Mouse (Mus musculus) embryonic facial prominence, embryonic 11.5 days (tissue): ENCODE data around the gene Tns1. TPM values are rescaled to one million over a fixed set of nuclear protein-coding genes. Genes with fewer than 3 reads are reported as not detected.

Experiments
- ATAC-seq: fragments of 200-750 bp; cut with Nextera tagmentation; replicated peaks from 2 replicates; pipeline ENCODE4 v1.8.0; 2017; ENCODE audit warnings: low read depth; ENCODE audit not compliant: insufficient number of reproducible peaks, low FRiP score, low TSS enrichment
- DNase-seq: peaks from one replicate; pipeline ENCODE4 v3.0.0-alpha.2; 2015; ENCODE audit warnings: low spot score
- H3K27ac ChIP-seq: fragments of 300-500 bp; sonication (generic); replicated peaks from 2 replicates; pipeline ENCODE4 v1.5.1; 2014; ENCODE audit warnings: mild to moderate bottlenecking, low read depth, low read length, control low read depth
- H3K27me3 ChIP-seq: fragments of 300-500 bp; sonication (generic); 2 replicates; pipeline ENCODE4 v1.6.1; 2014; ENCODE audit warnings: mild to moderate bottlenecking, low read length, moderate library complexity, mixed read lengths; ENCODE audit not compliant: control insufficient read depth, insufficient read depth
- H3K36me3 ChIP-seq: fragments of 300-500 bp; sonication (generic); replicated peaks from 2 replicates; pipeline ENCODE4 v1.6.1; 2014; ENCODE audit warnings: low read depth, mild to moderate bottlenecking, low read length, moderate library complexity, mixed read lengths; ENCODE audit not compliant: control insufficient read depth, insufficient read depth
- H3K4me1 ChIP-seq: fragments of 300-500 bp; sonication (generic); 2 replicates; pipeline ENCODE4 v1.6.1; 2014; ENCODE audit warnings: low read length, mixed read lengths; ENCODE audit not compliant: control insufficient read depth, insufficient read depth
- H3K4me2 ChIP-seq: fragments of 300-500 bp; sonication (generic); 2 replicates; pipeline ENCODE4 v1.6.1; 2014; ENCODE audit warnings: low read depth, mild to moderate bottlenecking, control low read depth, low read length, moderate library complexity
- H3K4me3 ChIP-seq: fragments of 300-500 bp; sonication (generic); 2 replicates; pipeline ENCODE4 v1.5.1; 2014; ENCODE audit warnings: low read depth, low read length, control low read depth
- H3K9ac ChIP-seq: fragments of 300-500 bp; sonication (generic); replicated peaks from 2 replicates; pipeline ENCODE4 v1.6.1; 2014; ENCODE audit warnings: mild to moderate bottlenecking, control low read depth, low read length
- H3K9me3 ChIP-seq: fragments of 300-500 bp; sonication (generic); replicated peaks from 2 replicates; pipeline ENCODE4 v1.6.1; 2016; ENCODE audit warnings: mild to moderate bottlenecking, low read length, inconsistent platforms, mixed read lengths; ENCODE audit not compliant: control insufficient read depth
- WGBS: fragments of 180-500 bp; shearing (Covaris S2); extraction: QIAGEN DNeasy Blood & Tissue Kit; methylation state at CpG from one replicate; pipeline ENCODE4 v1.1.7; 2014; 5-methylcytosine and 5-hydroxymethylcytosine counted together
- polyA plus RNA-seq: library from polyadenylated mRNA; unstranded; fragments of >200 nt; fragmentation: Nextera tagmentation; extraction: Ambion mirVana; gene quantifications from 2 replicates; pipeline ENCODE4 v1.2.1, GENCODE M21; 2014

Tns1 gene
- polyA plus RNA-seq, 1 experiment from 2014 or later, result 21.6 TPM

GRCm38 (mm10) chr1:73920701-73921100 lies 203.5 kb downstream of the Tns1 start:
- Histone ChIP-seq H3K4me2 (no peak overlapping the region), H3K4me1 (no peaks in the 10 kb centered on the region), H3K4me3 (no peak overlapping the region), H3K9ac (no peak overlapping the region), H3K27ac (no peak overlapping the region), H3K36me3 (no peaks in the 10 kb centered on the region), H3K27me3 (no peaks in the 10 kb centered on the region), H3K9me3 (no peaks in the 10 kb centered on the region)
- 93% methylated on average over 8 of the region's 8 CpGs for WGBS
- no peak for ATAC-seq
- DNase-seq, result no peak

- WGBS, result 94% methylated on average over 3 of the region's 3 CpGs
- ATAC-seq (no peak), DNase-seq (no peak)
- Histone ChIP-seq H3K9ac (no peak overlapping the region), H3K27me3 (no peaks in the 10 kb centered on the region), H3K4me2 (no peak overlapping the region), H3K4me3 (no peak overlapping the region), H3K36me3 (no peaks in the 10 kb centered on the region), H3K4me1 (no peaks in the 10 kb centered on the region), H3K9me3 (no peaks in the 10 kb centered on the region), H3K27ac (no peak overlapping the region)
Observed at GRCm38 (mm10) chr1:73919909-73920308, 204.3 kb downstream of the Tns1 start.

- Histone ChIP-seq H3K4me2 (no peak overlapping the region), H3K4me1 (no peaks in the 10 kb centered on the region), H3K36me3 (no peaks in the 10 kb centered on the region), H3K27ac (no peak overlapping the region), H3K4me3 (no peak overlapping the region), H3K9me3 (no peaks in the 10 kb centered on the region), H3K27me3 (no peaks in the 10 kb centered on the region), H3K9ac (no peak overlapping the region)
- ATAC-seq (no peak), DNase-seq (no peak)
- 80% methylated on average over 11 of the region's 11 CpGs for WGBS
Observed at GRCm38 (mm10) chr1:73918001-73918400, 206.2 kb downstream of the Tns1 start.

GRCm38 (mm10) chr1:73916298-73916697 lies 208.0 kb downstream of the Tns1 start:
- Histone ChIP-seq H3K27me3 (no peaks in the 10 kb centered on the region), H3K27ac (no peak overlapping the region), H3K4me3 (no peak overlapping the region), H3K9me3 (no peaks in the 10 kb centered on the region), H3K4me2 (no peak overlapping the region), H3K36me3 (no peaks in the 10 kb centered on the region), H3K4me1 (no peaks in the 10 kb centered on the region), H3K9ac (no peak overlapping the region)
- DNase-seq (no peak), ATAC-seq (no peak)
- 79% methylated on average over 1 of the region's 1 CpGs for WGBS

- no peaks in the 10 kb centered on the region for H3K9me3 ChIP-seq
- H3K9ac ChIP-seq, result no peak overlapping the region
- no peak overlapping the region for H3K27ac ChIP-seq
- DNase-seq (no peak), ATAC-seq (no peak)
- no peaks in the 10 kb centered on the region for H3K4me1 ChIP-seq
- 53% methylated on average over 8 of the region's 8 CpGs for WGBS
- H3K27me3 ChIP-seq, result no peaks in the 10 kb centered on the region
- H3K4me3 ChIP-seq, result no peak overlapping the region
- no peaks in the 10 kb centered on the region for H3K36me3 ChIP-seq
- H3K4me2 ChIP-seq, result no peak overlapping the region
Observed at GRCm38 (mm10) chr1:73915218-73916070, 208.8 kb downstream of the Tns1 start.

- WGBS, result 35% methylated on average over 8 of the region's 9 CpGs
- no peak overlapping the region for H3K4me3 ChIP-seq
- ATAC-seq (no peak), DNase-seq (peak; percentile 41)
- no peaks in the 10 kb centered on the region for H3K27me3 ChIP-seq
- H3K4me1 ChIP-seq, result no peaks in the 10 kb centered on the region
- no peak overlapping the region for H3K27ac ChIP-seq
- H3K4me2 ChIP-seq, result no peak overlapping the region
- H3K9me3 ChIP-seq, result no peaks in the 10 kb centered on the region
- H3K9ac ChIP-seq, result no peak overlapping the region
- H3K36me3 ChIP-seq, result no peaks in the 10 kb centered on the region
Observed at GRCm38 (mm10) chr1:73914076-73914475, 210.2 kb downstream of the Tns1 start.

- no peaks in the 10 kb centered on the region for H3K27me3 ChIP-seq
- H3K9me3 ChIP-seq, result no peaks in the 10 kb centered on the region
- DNase-seq (no peak), ATAC-seq (no peak)
- 74% methylated on average over 19 of the region's 19 CpGs for WGBS
- no peak overlapping the region for H3K27ac ChIP-seq
- H3K4me1 ChIP-seq, result no peaks in the 10 kb centered on the region
- no peak overlapping the region for H3K4me2 ChIP-seq
- no peak overlapping the region for H3K9ac ChIP-seq
- H3K36me3 ChIP-seq, result no peaks in the 10 kb centered on the region
- H3K4me3 ChIP-seq, result no peak overlapping the region
Observed at GRCm38 (mm10) chr1:73913071-73914005, 210.9 kb downstream of the Tns1 start.

- WGBS, result 86% methylated on average over 10 of the region's 10 CpGs
Observed at GRCm38 (mm10) chr1:73912466-73912865, 211.8 kb downstream of the Tns1 start.

More at GRCm38 (mm10) chr1:73912466-73912865, 211.8 kb downstream of the Tns1 start:
- H3K27me3 ChIP-seq, result no peaks in the 10 kb centered on the region
- no peaks in the 10 kb centered on the region for H3K36me3 ChIP-seq
- H3K27ac ChIP-seq, result no peak overlapping the region
- ATAC-seq (no peak), DNase-seq (no peak)
- H3K4me1 ChIP-seq, result no peaks in the 10 kb centered on the region
- no peak overlapping the region for H3K4me3 ChIP-seq
- H3K4me2 ChIP-seq, result no peak overlapping the region
- H3K9me3 ChIP-seq, result no peaks in the 10 kb centered on the region
- H3K9ac ChIP-seq, result no peak overlapping the region
